ENCODE assay signal across 8 mouse cellular contexts in the genomic region with DNA sequence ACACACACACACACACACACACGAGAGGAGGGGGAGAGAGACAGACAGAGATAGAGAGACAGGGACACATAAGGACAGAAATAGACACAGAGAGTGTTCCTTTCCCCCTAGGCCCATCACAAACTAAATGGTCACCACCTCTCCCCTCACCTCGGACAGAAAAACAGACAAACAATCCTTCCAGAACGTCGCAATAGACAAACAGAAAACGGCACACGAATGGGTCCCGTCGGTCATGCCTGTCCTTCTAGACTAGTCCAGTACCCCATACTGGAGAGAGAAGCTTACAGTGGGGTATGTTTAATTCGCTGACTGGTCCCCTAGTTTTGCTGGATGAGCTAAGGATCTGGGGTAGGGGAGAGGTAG. TPM values are rescaled to one million over a fixed set of nuclear protein-coding genes. Genes with fewer than 3 reads are reported as not detected.
DNase-seq lines count a peak whose midpoint lies in the region; ATAC-seq lines count a peak whose summit lies in the region.

No protein-coding gene starts in this region.

- no peak overlapping the region for H3K27ac ChIP-seq in heart, embryonic 12.5 days (ENCODE audit: poor library complexity, severe bottlenecking)
- peak overlapping the region; percentile 2; the same call in 1 of the 2 replicates for H3K27ac ChIP-seq in brown adipose tissue, adult 24 weeks (replicated peaks; ENCODE audit: low read depth, low read length)
- peak overlapping the region; percentile 92 for H3K27ac ChIP-seq in hindbrain, embryonic 13.5 days
- peak overlapping the region; percentile 90 for H3K27ac ChIP-seq in midbrain, embryonic 13.5 days

- no peaks in the 10 kb centered on the region for H3K9me3 ChIP-seq in heart, embryonic 12.5 days (replicated peaks)
- no peaks in the 10 kb centered on the region for H3K9me3 ChIP-seq in hindbrain, embryonic 13.5 days
- H3K9me3 ChIP-seq in midbrain, embryonic 13.5 days = no peaks in the 10 kb centered on the region

- WGBS in heart, embryonic 12.5 days = under 1% methylated on average over 9 of the region's 9 CpGs
- WGBS in hindbrain, embryonic 13.5 days = 0% methylated on average over 9 of the region's 9 CpGs
- under 1% methylated on average over 9 of the region's 9 CpGs for WGBS in midbrain, embryonic 13.5 days

- H3K36me3 ChIP-seq in heart, embryonic 12.5 days = no peaks in the 10 kb centered on the region
- no peaks in the 10 kb centered on the region for H3K36me3 ChIP-seq in hindbrain, embryonic 13.5 days
- peaks cover under 1% of the 10 kb centered on the region; the same call in 1 of the 2 replicates for H3K36me3 ChIP-seq in midbrain, embryonic 13.5 days

- peak overlapping the region; percentile 78 for H3K9ac ChIP-seq in heart, embryonic 12.5 days
- H3K9ac ChIP-seq in hindbrain, embryonic 13.5 days = peak overlapping the region; percentile 82
- H3K9ac ChIP-seq in midbrain, embryonic 13.5 days (replicated peaks) = peak overlapping the region; percentile 84

- DNase-seq in heart, adult 18-20 months = no peak
- no peak for DNase-seq in ovary, postnatal 14 days (ENCODE audit: low spot score)
- DNase-seq in right cerebral cortex, postnatal 4 days = no peak
- DNase-seq in cerebellum, adult 11-12 months = no peak

- H3K4me3 ChIP-seq in heart, embryonic 12.5 days = peak overlapping the region; percentile 67
- peak overlapping the region; percentile 63 for H3K4me3 ChIP-seq in brown adipose tissue, adult 24 weeks (ENCODE audit: insufficient read depth, low read depth, low read length)
- peak overlapping the region; percentile 69 for H3K4me3 ChIP-seq in hindbrain, embryonic 13.5 days
- H3K4me3 ChIP-seq in midbrain, embryonic 13.5 days (replicated peaks) = peak overlapping the region; percentile 73

- ATAC-seq in heart, embryonic 12.5 days (ENCODE audit: insufficient number of reproducible peaks, low FRiP score) = no peak
- no peak for ATAC-seq in hindbrain, embryonic 13.5 days (ENCODE audit: low FRiP score)
- ATAC-seq in midbrain, embryonic 13.5 days = no peak

- peaks cover 22% of the 10 kb centered on the region for H3K4me1 ChIP-seq in heart, embryonic 12.5 days (replicated peaks)
- no peaks in the 10 kb centered on the region for H3K4me1 ChIP-seq in brown adipose tissue, adult 24 weeks (ENCODE audit: control insufficient read depth, insufficient read depth, insufficient read length, low read length)
- H3K4me1 ChIP-seq in hindbrain, embryonic 13.5 days (replicated peaks) = peaks cover 59% of the 10 kb centered on the region
- H3K4me1 ChIP-seq in midbrain, embryonic 13.5 days (replicated peaks) = peaks cover 55% of the 10 kb centered on the region

- H3K4me2 ChIP-seq in heart, embryonic 12.5 days = peak overlapping the region; percentile 94
- peak overlapping the region; percentile 73 for H3K4me2 ChIP-seq in hindbrain, embryonic 13.5 days
- peak overlapping the region; percentile 92 for H3K4me2 ChIP-seq in midbrain, embryonic 13.5 days (replicated peaks)

- peaks cover 9% of the 10 kb centered on the region for H3K27me3 ChIP-seq in heart, embryonic 12.5 days (replicated peaks)
- no peaks in the 10 kb centered on the region for H3K27me3 ChIP-seq in hindbrain, embryonic 13.5 days
- H3K27me3 ChIP-seq in midbrain, embryonic 13.5 days = peaks cover 5% of the 10 kb centered on the region; the same call in 1 of the 2 replicates

RNA-seq across cellular contexts. Expression of a gene that starts 0.9 kb away (rescaled TPM):
- 6.2 and 6.9 TPM in 2 replicates for polyA plus RNA-seq in heart, embryonic 12.5 days (2016; fragmentation: Nextera tagmentation; extraction: Ambion mirVana)
- total RNA-seq in heart, adult 18-20 months (2021) = 10 to 100 TPM; 45.0 to 48.9 TPM
- 0.33 and 0.59 TPM in 2 replicates for polyA plus RNA-seq in brown adipose tissue, adult 24 weeks (2012; ENCODE audit: insufficient read depth, insufficient read length, missing spikeins)
- polyA plus RNA-seq in hindbrain, embryonic 13.5 days (2015; fragmentation: Nextera tagmentation; extraction: Ambion mirVana) = 37.3 and 39.1 TPM in 2 replicates
- polyA plus RNA-seq in midbrain, embryonic 13.5 days (2015; fragmentation: Nextera tagmentation; extraction: Ambion mirVana) = 36.5 and 37.5 TPM in 2 replicates
